Mouse (Mus musculus): ENCODE results near the gene Klf2. TPM values are rescaled to one million over a fixed set of nuclear protein-coding genes. Genes with fewer than 3 reads are reported as not detected.

Klf2 gene
- polyA plus RNA-seq, 1 experiment from 2014 or later, result 8.4 TPM

DNA sequence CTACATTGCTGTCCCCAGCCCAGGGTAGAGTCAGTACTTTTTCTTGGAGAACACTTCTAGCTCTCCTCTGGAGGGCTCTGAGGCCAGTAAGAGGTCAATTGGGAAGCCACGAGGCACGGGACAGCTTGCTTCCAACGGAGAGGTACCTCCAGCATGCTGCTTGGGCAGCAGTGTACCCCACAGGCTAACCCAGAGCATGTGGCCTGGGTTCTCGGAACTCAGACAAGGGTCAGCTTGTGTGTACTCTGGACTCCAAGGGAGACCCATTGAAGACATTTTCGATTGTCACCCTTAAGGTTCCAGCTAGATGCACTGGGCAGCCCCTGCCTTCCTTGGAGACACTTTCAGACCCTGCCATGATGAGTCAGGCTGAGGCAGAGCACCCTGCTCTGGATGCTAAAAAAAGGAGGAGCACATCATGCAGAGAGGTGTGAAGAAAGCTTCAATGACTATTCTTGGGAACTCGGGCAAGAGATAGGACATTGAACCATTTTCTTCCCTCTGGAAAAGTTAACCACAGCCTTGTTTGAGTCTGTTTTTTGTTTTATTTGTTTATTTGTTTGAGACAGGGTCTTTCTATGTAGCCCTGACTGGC lies 4.4 kb downstream of the Klf2 start:
- H3K4me3 ChIP-seq (replicated peaks), result no peak overlapping the region
- WGBS, result 51% methylated on average over 6 of the region's 6 CpGs
- no peak overlapping the region for H3K9ac ChIP-seq
- peaks cover 16% of the 10 kb centered on the region for H3K4me1 ChIP-seq
- peaks cover 25% of the 10 kb centered on the region for H3K27me3 ChIP-seq (replicated peaks)
- ATAC-seq (ENCODE audit: insufficient read depth, low FRiP score, low read depth), result no peak
- no peak overlapping the region; the same call in 1 of the 2 replicates for H3K4me2 ChIP-seq
- H3K9me3 ChIP-seq, result no peaks in the 10 kb centered on the region
- no peaks in the 10 kb centered on the region for H3K36me3 ChIP-seq
- no peak overlapping the region for H3K27ac ChIP-seq

DNA sequence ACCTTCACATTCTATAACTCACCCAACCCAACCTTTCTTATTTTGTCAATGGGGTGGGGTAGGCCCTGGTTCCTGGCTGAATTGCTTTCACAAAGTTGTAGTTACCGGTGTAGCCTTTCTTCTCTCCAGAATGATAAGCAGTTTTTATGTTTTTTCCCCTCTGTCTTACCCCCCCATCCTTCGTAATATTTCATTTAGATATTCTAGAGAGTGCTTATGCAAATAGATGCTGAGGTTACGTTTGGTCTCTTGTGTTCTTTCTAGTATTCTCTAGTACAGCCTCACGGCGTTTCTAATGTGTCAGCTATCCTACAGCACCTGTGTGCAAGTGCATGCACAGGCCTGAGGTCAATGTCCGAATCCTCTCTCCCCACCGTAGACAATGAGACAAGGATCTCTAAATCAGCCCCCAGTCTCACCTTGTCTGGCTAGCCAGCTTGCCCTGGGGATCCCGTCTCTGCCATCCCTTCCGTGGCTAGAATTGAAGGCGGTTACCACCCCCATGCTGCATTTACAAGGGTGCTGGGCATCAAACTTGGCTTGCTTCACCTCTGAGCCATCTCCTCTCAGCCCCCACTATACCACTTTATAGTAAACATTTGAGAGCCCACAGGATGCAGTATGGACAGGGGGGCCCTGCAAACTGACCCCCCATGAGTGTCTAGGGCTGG lies 5.3 kb downstream of the Klf2 start:
- Histone ChIP-seq H3K9me3 (no peaks in the 10 kb centered on the region), H3K27me3 (replicated peaks) (peaks cover 24% of the 10 kb centered on the region), H3K4me1 (peaks cover 15% of the 10 kb centered on the region), H3K9ac (no peak overlapping the region), H3K4me2 (no peak overlapping the region), H3K27ac (no peak overlapping the region), H3K36me3 (no peaks in the 10 kb centered on the region), H3K4me3 (replicated peaks) (no peak overlapping the region)
- WGBS, result 82% methylated on average over 10 of the region's 10 CpGs
- no peak for ATAC-seq (ENCODE audit: insufficient read depth, low FRiP score, low read depth)

DNA sequence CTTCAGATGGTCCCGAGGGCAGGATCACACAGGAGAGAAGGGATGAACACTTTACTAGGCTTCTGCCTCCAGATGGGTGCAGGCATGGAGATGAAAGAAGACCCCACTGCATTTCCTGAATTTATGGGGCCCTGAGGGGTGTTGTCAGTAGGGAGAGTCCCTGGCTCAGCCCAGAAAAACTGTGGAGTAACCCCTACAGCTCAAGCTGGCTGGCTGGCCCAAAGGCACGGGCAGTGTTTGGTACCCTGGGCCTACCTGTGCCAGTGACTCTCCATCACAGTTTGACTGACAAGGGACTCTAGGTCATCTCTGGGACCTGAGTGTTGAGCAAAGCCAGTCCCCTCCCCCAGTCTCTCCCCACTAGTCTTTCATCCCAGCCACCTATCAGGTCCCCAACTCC lies 5.9 kb downstream of the Klf2 start:
- Histone ChIP-seq H3K4me1 (peaks cover 10% of the 10 kb centered on the region), H3K27me3 (replicated peaks) (peaks cover 19% of the 10 kb centered on the region), H3K4me3 (replicated peaks) (no peak overlapping the region), H3K36me3 (no peaks in the 10 kb centered on the region), H3K9ac (no peak overlapping the region), H3K9me3 (no peaks in the 10 kb centered on the region), H3K27ac (no peak overlapping the region), H3K4me2 (no peak overlapping the region)
- 71% methylated on average over 2 of the region's 2 CpGs for WGBS
- no peak for ATAC-seq (ENCODE audit: insufficient read depth, low FRiP score, low read depth)

DNA sequence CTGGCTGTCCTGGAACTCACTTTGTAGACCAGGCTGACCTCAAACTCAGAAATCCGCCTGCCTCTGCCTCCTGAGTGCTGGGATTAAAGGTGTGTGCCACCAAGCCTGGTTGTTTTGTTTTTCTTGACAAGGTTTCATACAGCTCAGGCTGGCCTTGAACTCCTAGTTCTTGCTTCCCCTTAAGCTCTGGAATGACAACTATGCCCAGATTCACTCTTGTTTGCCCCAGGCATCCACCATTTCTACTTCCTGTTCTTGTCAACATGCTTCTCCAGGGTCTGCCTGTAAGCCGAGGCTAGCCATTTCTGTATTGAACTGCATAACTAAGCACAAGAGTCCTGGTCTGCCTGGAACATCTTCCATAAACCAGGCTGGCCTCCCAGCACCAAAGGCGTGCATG lies 10.3 kb downstream of the Klf2 start:
- no peaks in the 10 kb centered on the region for H3K4me1 ChIP-seq
- no peak for ATAC-seq (ENCODE audit: insufficient read depth, low FRiP score, low read depth)
- H3K4me2 ChIP-seq, result no peak overlapping the region
- no peaks in the 10 kb centered on the region for H3K36me3 ChIP-seq
- H3K27ac ChIP-seq, result no peak overlapping the region
- H3K9me3 ChIP-seq, result no peaks in the 10 kb centered on the region
- WGBS, result 92% methylated on average over 3 of the region's 3 CpGs
- H3K4me3 ChIP-seq (replicated peaks), result no peak overlapping the region
- H3K27me3 ChIP-seq (replicated peaks), result no peaks in the 10 kb centered on the region
- no peak overlapping the region for H3K9ac ChIP-seq

DNA sequence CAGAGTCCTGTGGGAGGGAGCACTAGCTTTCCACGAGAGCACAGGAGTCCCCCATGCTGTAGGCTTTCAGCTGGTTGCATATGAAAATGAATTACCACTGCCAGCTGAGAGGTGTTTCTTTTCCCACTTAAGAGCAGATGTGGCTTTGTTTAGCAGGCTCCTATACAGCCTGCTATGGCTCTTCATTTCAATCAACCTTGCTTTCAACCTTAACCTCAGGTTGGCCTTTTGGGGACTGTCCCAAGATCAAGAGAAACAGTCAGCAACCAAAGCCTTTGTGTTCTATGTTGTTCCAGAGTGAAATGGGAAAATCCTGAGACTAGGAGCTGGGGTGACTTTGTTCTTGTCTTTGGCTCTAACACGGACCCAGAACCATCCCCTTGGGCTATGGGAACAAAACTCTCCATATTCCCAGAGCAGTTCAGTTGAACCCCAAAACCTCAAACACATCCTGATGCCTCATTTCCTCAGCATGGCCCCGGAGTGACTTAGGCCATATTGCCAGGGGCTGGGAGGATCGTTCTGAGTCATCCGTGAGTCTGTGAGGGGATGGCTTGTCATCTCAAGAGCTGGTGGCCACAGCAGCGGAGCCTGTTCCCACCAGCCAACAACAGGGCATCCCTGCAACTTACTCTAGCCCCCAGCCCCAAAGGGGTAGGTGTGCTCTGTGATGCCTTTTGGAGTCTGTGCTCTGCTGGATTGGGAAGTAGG lies 12.1 kb downstream of the Klf2 start:
- no peaks in the 10 kb centered on the region for H3K4me1 ChIP-seq
- no peak for ATAC-seq (ENCODE audit: insufficient read depth, low FRiP score, low read depth)
- H3K27ac ChIP-seq, result no peak overlapping the region
- H3K9me3 ChIP-seq, result no peaks in the 10 kb centered on the region
- no peak overlapping the region for H3K4me2 ChIP-seq
- H3K27me3 ChIP-seq (replicated peaks), result no peaks in the 10 kb centered on the region
- 0 out of 2 replicates have a peak, but pooled peaks cover 4% of the 10 kb centered on the region for H3K36me3 ChIP-seq
- H3K4me3 ChIP-seq (replicated peaks), result no peak overlapping the region
- WGBS, result 82% methylated on average over 6 of the region's 6 CpGs
- no peak overlapping the region for H3K9ac ChIP-seq

DNA sequence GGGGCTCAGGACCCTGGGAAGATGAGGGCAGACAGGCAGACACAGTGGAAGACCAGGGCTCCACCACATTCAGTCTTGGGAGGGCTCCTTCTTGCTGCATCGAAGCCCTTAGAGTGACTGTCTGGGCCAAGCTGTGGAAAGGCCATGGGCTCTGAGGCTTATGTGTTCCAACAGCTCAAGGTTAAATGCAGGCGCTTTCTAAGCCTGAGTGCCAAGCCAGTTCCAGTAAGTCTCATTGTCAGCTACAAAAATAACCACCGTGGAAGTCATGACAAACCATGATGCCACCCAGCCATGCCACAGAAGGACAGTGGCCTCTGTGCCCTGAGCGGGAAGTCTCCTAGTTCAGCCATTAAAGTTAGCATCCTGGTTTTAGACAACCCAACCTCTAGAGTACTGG lies 12.8 kb downstream of the Klf2 start:
- Histone ChIP-seq H3K4me1 (no peaks in the 10 kb centered on the region), H3K4me2 (no peak overlapping the region), H3K27me3 (replicated peaks) (no peaks in the 10 kb centered on the region), H3K27ac (no peak overlapping the region), H3K4me3 (replicated peaks) (no peak overlapping the region), H3K9ac (no peak overlapping the region), H3K9me3 (no peaks in the 10 kb centered on the region), H3K36me3 (0 out of 2 replicates have a peak, but pooled peaks cover 4% of the 10 kb centered on the region)
- no peak for ATAC-seq (ENCODE audit: insufficient read depth, low FRiP score, low read depth)
- WGBS, result 87% methylated on average over 4 of the region's 4 CpGs

DNA sequence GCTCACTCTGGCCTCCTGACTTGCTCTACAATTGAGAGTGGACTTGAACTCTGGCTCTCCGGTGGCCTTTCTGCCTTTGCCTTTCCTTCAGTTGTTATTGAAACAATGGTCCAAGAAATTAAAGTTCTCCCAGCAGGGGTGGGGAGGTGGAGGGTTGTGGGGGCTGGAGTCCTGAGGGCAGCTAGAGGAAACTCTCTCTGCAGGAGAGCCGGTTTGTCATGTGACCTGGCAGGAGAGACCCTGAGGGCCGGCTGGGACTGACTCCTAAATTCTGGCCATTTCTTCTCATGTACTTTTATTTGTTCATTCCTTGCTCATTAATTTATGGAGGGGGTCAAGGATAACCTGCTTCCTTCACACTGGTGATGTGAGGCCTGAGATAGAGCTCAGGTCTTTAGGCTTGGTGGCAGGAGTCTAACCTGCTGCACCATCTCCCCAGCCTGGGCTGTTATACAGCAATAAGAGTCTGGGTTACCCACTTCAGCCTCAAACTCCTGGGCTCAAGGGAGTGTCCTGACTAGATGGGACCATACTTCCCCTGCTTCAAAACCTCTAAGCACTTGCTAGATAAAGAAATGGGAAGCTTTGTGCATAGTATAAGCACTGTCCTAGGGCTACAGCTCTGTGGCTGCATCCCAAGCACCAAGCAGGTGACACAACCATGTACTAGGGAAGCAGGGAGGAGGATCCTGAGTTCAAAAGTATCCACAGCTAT lies 14.8 kb downstream of the Klf2 start:
- no peak for ATAC-seq (ENCODE audit: insufficient read depth, low FRiP score, low read depth)
- 49% methylated on average over 3 of the region's 3 CpGs for WGBS

DNA sequence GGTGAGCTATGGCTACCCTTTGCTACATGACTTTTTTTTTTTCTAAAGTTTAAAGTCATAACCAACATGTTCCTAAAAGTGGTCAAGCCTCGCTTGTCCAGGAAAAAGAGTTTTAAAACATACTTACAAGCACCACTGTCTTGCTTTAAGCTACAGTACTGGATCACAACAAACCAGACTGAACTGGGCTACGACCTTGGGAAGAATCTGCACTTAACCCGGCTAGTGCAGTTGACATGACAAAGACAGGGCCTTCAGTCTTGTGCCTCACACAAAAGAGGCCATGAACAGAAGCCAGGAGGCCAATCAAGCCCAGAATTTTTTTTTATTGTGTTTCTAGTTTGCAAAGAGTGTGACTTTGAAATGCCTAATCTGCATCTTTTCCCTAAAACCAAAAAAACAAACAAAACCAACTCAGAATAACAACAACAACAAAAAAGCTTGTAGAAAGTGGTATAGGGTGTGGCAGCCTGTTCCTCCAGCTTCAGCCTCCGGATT lies 15.4 kb downstream of the Klf2 start:
- H3K4me3 ChIP-seq (replicated peaks), result no peak overlapping the region
- WGBS, result 78% methylated on average over 4 of the region's 4 CpGs
- no peaks in the 10 kb centered on the region for H3K9me3 ChIP-seq
- H3K27me3 ChIP-seq (replicated peaks), result no peaks in the 10 kb centered on the region
- no peak overlapping the region for H3K27ac ChIP-seq
- H3K4me2 ChIP-seq, result no peak overlapping the region
- no peaks in the 10 kb centered on the region for H3K4me1 ChIP-seq
- no peak overlapping the region for H3K9ac ChIP-seq
- H3K36me3 ChIP-seq, result peaks cover 19% of the 10 kb centered on the region; the same call in 1 of the 2 replicates
- ATAC-seq (ENCODE audit: insufficient read depth, low FRiP score, low read depth), result no peak

More for the DNA sequence above, 14.8 kb downstream of the Klf2 start:
- no peak overlapping the region for H3K4me3 ChIP-seq (replicated peaks)
- no peaks in the 10 kb centered on the region for H3K9me3 ChIP-seq
- H3K27ac ChIP-seq, result no peak overlapping the region
- H3K4me2 ChIP-seq, result no peak overlapping the region
- H3K36me3 ChIP-seq, result peaks cover 15% of the 10 kb centered on the region; the same call in 1 of the 2 replicates
- H3K4me1 ChIP-seq, result no peaks in the 10 kb centered on the region
- H3K27me3 ChIP-seq (replicated peaks), result no peaks in the 10 kb centered on the region
- no peak overlapping the region for H3K9ac ChIP-seq

DNA sequence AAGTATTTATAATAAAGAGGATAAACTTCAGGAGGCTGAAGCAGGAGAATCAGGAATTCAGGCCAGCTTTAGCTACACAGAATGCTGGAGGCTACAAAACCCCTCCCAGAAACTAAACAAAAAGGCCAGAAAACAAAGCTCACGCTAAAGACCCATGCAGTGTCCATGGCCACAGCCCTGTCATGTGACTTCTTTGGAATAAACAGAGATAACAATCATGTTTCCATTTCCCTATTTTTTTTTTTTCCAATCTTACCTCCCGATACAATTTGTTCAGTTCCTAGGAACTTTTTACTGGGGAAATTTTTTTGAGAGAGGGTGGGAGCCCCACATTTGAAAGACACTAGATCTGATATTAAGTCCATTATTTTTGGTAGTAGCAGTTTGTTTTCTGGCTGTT lies 17.4 kb downstream of the Klf2 start:
- ATAC-seq (ENCODE audit: insufficient read depth, low FRiP score, low read depth), result no peak
- H3K9ac ChIP-seq, result no peak overlapping the region
- peaks cover 39% of the 10 kb centered on the region for H3K36me3 ChIP-seq
- 58% methylated on average over 2 of the region's 2 CpGs for WGBS
- no peaks in the 10 kb centered on the region for H3K9me3 ChIP-seq
- H3K4me2 ChIP-seq, result no peak overlapping the region
- no peaks in the 10 kb centered on the region for H3K4me1 ChIP-seq
- H3K27me3 ChIP-seq (replicated peaks), result no peaks in the 10 kb centered on the region
- H3K4me3 ChIP-seq (replicated peaks), result no peak overlapping the region
- H3K27ac ChIP-seq, result no peak overlapping the region

DNA sequence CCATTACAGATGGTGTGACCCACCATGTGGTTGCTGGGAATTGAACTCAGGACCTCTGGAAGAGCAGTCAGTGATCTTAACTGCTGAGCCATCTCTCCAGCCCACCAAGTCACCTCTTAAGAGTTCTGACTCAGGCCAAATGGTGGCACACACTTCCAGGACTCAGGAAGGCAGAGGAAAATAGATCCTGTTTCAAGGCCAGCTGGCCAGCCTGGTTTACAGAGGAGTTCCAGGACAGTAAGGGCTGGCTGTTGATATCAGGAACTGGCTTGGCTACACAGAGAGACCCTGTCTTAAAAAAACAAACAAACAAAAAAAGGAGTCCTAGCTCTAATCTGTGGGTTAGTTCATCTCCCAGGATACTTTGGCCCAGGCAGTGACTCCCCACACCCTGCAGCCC lies 18.2 kb downstream of the Klf2 start:
- no peak overlapping the region for H3K4me3 ChIP-seq (replicated peaks)
- no peaks in the 10 kb centered on the region for H3K9me3 ChIP-seq
- no peaks in the 10 kb centered on the region for H3K27me3 ChIP-seq (replicated peaks)
- peaks cover 46% of the 10 kb centered on the region for H3K36me3 ChIP-seq
- no peak for ATAC-seq (ENCODE audit: insufficient read depth, low FRiP score, low read depth)
- no peaks in the 10 kb centered on the region for H3K4me1 ChIP-seq
- no peak overlapping the region for H3K27ac ChIP-seq
- H3K4me2 ChIP-seq, result no peak overlapping the region
- no peak overlapping the region for H3K9ac ChIP-seq

DNA sequence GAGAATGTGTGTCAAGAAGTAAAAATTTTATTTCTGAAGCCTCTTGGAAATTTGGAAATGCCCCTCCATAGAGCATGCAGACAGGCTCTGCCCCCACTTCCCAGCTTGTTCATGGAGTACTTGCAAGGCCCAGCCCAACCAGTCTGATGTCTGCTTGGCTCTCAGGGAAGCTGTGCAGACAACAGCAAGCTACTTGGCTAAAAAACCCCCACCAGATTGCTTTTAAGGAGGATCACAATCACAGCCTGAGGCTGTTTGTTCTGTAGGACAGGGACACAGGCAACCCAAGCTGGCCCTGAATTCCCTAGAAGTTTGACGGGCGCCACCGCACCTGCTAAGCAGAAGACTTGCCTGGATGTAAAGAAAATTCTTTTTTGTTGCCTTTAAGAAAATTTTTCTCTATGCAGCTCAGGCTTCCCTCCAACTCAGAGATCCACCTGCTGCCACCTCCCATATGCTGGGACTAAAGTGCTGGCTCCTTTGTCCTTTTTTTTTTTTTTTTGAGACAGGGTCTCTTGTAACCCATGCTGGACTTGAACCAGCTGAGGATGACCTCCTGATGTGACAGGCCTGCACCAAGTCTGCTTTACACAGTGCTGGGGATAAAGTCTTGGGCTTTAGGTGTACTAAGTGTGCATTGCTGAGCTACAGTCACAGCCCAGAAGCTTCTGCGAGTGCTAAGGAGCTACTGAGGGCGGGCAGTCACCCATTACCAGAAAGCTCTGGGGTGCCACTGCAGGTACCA lies 23.9 kb downstream of the Klf2 start:
- peaks cover 44% of the 10 kb centered on the region for H3K36me3 ChIP-seq
- H3K4me1 ChIP-seq, result no peaks in the 10 kb centered on the region
- H3K4me2 ChIP-seq, result no peak overlapping the region
- no peaks in the 10 kb centered on the region for H3K27me3 ChIP-seq (replicated peaks)
- no peak overlapping the region for H3K9ac ChIP-seq
- H3K4me3 ChIP-seq (replicated peaks), result no peak overlapping the region
- ATAC-seq (ENCODE audit: insufficient read depth, low FRiP score, low read depth), result no peak
- no peaks in the 10 kb centered on the region for H3K9me3 ChIP-seq
- 90% methylated on average over 5 of the region's 5 CpGs for WGBS
- no peak overlapping the region for H3K27ac ChIP-seq

Measured in stomach, embryonic 15.5 days (tissue).